Mouse (Mus musculus): ENCODE measurements around the gene Gtf2h2.
"Not testable (repeated sequence)": the region's sequence is repeated elsewhere in the genome, so short reads cannot be mapped to it uniquely, and the experiment has no call there.

Gtf2h2 gene

GRCm38 (mm10) chr13:100490424-100490823 is 2.0 kb downstream of the Gtf2h2 start:
- no peak for DNase-seq (ENCODE audit: low spot score)

GRCm38 (mm10) chr13:100483610-100484009 is 8.8 kb downstream of the Gtf2h2 start:
- no peak for DNase-seq (ENCODE audit: low spot score)

GRCm38 (mm10) chr13:100463527-100464222 is 28.7 kb downstream of the Gtf2h2 start:
- DNase-seq (ENCODE audit: low spot score) = no peak

- DNase-seq (ENCODE audit: low spot score) = no peak
Measured at GRCm38 (mm10) chr13:100461336-100461735, 31.0 kb downstream of the Gtf2h2 start.

GRCm38 (mm10) chr13:100452415-100453127 is 39.8 kb downstream of the Gtf2h2 start, which contains the start of gene Naip1:
Naip1 (minus strand) TSS chr13:100452869.
- not testable (repeated sequence) for DNase-seq (ENCODE audit: low spot score)

- no peak for DNase-seq (ENCODE audit: low spot score)
Measured at GRCm38 (mm10) chr13:100449495-100449894, 42.9 kb downstream of the Gtf2h2 start.

GRCm38 (mm10) chr13:100440116-100440515 is 52.3 kb downstream of the Gtf2h2 start:
- peak; percentile 23 for DNase-seq (ENCODE audit: low spot score)

GRCm38 (mm10) chr13:100438701-100439100 is 53.7 kb downstream of the Gtf2h2 start:
- no peak for DNase-seq (ENCODE audit: low spot score)

- DNase-seq (ENCODE audit: low spot score) = no peak
Measured at GRCm38 (mm10) chr13:100437322-100437825, 55.0 kb downstream of the Gtf2h2 start.

GRCm38 (mm10) chr13:100436556-100437163 is 55.7 kb downstream of the Gtf2h2 start:
- not testable (repeated sequence) for DNase-seq (ENCODE audit: low spot score)

GRCm38 (mm10) chr13:100419958-100420357 is 72.4 kb downstream of the Gtf2h2 start:
- DNase-seq (ENCODE audit: low spot score) = not testable (repeated sequence)

GRCm38 (mm10) chr13:100414428-100414827 is 78.0 kb downstream of the Gtf2h2 start:
- DNase-seq (ENCODE audit: low spot score) = no peak

All from MN1 (cell line).